Mouse (Mus musculus) neural tube, embryonic 11.5 days (tissue): ENCODE results near the gene Gm9573. TPM values are rescaled to one million over a fixed set of nuclear protein-coding genes. Genes with fewer than 3 reads are reported as not detected.
A peak's percentile ranks its signal among the peaks of the same experiment; 100 is the strongest.

ENCODE experiments used
- ATAC-seq: fragments of 200-750 bp; cut with Nextera tagmentation; 2 replicates; pipeline ENCODE4 v1.8.0; 2017; ENCODE audit warnings: moderate number of reproducible peaks, mild to moderate bottlenecking, moderate TSS enrichment, moderate library complexity; ENCODE audit not compliant: insufficient read depth, low FRiP score, low TSS enrichment
- DNase-seq: peaks from one replicate; pipeline ENCODE4 v3.0.0-alpha.2; 2015; ENCODE audit warnings: low spot score
- H3K27ac ChIP-seq: fragments of 300-500 bp; sonication (generic); 2 replicates; pipeline ENCODE4 v1.5.1; 2014; ENCODE audit warnings: low read depth, mild to moderate bottlenecking, low read length
- H3K27me3 ChIP-seq: fragments of 300-500 bp; sonication (generic); 2 replicates; pipeline ENCODE4 v1.6.1; 2014; ENCODE audit warnings: mild to moderate bottlenecking, low read length, mixed read lengths; ENCODE audit not compliant: control insufficient read depth, insufficient read depth
- H3K36me3 ChIP-seq: fragments of 300-500 bp; sonication (generic); 2 replicates; pipeline ENCODE4 v1.6.1; 2014; ENCODE audit warnings: mild to moderate bottlenecking, low read length, moderate library complexity, mixed read lengths; ENCODE audit not compliant: control insufficient read depth, insufficient read depth
- H3K4me1 ChIP-seq: fragments of 300-500 bp; sonication (generic); 2 replicates; pipeline ENCODE4 v1.6.1; 2014; ENCODE audit warnings: low read length, mixed read lengths; ENCODE audit not compliant: control insufficient read depth, insufficient read depth
- H3K4me2 ChIP-seq: fragments of 300-500 bp; sonication (generic); 2 replicates; pipeline ENCODE4 v1.6.1; 2014; ENCODE audit warnings: low read depth, mild to moderate bottlenecking, moderate library complexity
- H3K4me3 ChIP-seq: fragments of 300-500 bp; sonication (generic); 2 replicates; pipeline ENCODE4 v1.5.1; 2014; ENCODE audit warnings: low read depth, low read length
- H3K9ac ChIP-seq: fragments of 300-500 bp; sonication (generic); 2 replicates; pipeline ENCODE4 v1.6.1; 2014; ENCODE audit warnings: mild to moderate bottlenecking, low read length
- H3K9me3 ChIP-seq: fragments of 300-500 bp; sonication (generic); 2 replicates; pipeline ENCODE4 v1.6.1; 2016; ENCODE audit warnings: low read length; ENCODE audit not compliant: control insufficient read depth
- WGBS: fragments of 180-500 bp; shearing (Covaris S2); extraction: QIAGEN DNeasy Blood & Tissue Kit; methylation state at CpG from one replicate; pipeline ENCODE4 v1.1.7; 2014; 5-methylcytosine and 5-hydroxymethylcytosine counted together
- polyA plus RNA-seq: library from polyadenylated mRNA; unstranded; fragments of >200 nt; fragmentation: Nextera tagmentation; extraction: Ambion mirVana; gene quantifications from 2 replicates; pipeline ENCODE4 v1.2.1, GENCODE M21; 2014

The Gm9573 gene
- polyA plus RNA-seq, 1 experiment from 2014 or later, result not detected

DNA sequence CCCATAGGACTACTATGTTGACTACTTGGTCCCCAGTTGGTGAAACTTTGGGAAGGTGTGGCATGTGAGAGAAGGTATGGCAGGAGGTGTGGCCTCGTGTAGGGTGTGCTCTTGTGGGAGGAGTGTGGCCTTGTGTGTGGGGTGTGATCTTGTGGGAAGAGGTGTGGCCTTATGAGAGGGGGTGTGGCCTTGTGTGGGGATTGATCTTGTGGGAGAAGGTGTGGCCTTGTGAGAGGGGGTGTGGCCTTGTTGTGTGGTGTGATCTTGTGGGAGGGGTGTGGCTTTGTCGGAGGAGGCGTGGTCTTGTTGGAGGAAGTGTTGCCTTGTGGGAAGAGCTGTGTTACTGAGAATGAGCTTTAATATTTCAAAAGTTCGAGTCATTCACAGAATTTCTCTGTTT is 9.3 kb downstream of the Gm9573 start:
- Histone ChIP-seq H3K27me3 (no peaks in the 10 kb centered on the region), H3K4me3 (no peak overlapping the region), H3K9me3 (no peaks in the 10 kb centered on the region), H3K9ac (no peak overlapping the region), H3K27ac (no peak overlapping the region), H3K4me1 (no peaks in the 10 kb centered on the region), H3K36me3 (no peaks in the 10 kb centered on the region), H3K4me2 (no peak overlapping the region)
- DNase-seq (no peak), ATAC-seq (no peak)
- 86% methylated on average over 4 of the region's 4 CpGs for WGBS

DNA sequence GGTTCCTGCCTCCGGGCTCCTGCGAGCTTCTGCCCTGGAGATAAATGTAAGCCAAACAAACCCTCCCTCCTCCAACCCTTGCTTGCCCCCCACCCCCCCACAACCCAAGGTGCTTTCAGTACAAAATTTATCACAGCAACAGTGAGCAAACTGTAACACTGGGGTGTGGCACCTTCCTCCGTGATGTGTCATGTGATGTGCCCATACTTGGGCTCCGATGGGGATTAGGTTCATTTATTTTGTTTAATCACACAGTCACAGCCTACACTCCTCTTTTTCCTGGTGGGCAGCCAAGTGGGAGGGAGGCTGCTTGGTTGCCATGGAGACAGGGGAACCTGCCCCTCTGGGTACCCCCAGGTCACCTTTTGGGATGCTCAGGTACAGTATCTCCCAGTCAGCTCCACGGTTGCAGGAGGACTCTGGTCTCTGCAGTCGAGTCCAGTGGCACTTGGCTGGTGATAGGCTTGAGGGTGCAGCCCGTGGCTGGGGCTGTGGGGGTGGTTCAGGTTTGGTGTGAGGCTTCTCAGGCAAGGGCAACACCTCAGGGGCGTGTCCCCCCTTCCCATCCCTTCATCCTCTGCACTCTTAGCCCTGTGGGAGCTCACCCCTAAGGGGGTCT is 24.6 kb downstream of the Gm9573 start:
- H3K36me3 ChIP-seq, result no peaks in the 10 kb centered on the region
- WGBS, result 59% methylated on average over 8 of the region's 8 CpGs
- no peak overlapping the region for H3K4me3 ChIP-seq
- H3K27me3 ChIP-seq, result no peaks in the 10 kb centered on the region
- H3K4me1 ChIP-seq, result no peaks in the 10 kb centered on the region
- ATAC-seq (no peak), DNase-seq (no peak)
- H3K9ac ChIP-seq, result no peak overlapping the region
- H3K9me3 ChIP-seq, result no peaks in the 10 kb centered on the region
- no peak overlapping the region for H3K4me2 ChIP-seq
- no peak overlapping the region for H3K27ac ChIP-seq

- ATAC-seq (no peak), DNase-seq (no peak)
- no peak within 1 kb of the TSS for H3K4me3 ChIP-seq
- no peak within 1 kb of the TSS for H3K27ac ChIP-seq
- no peaks in the 10 kb centered on the region for H3K27me3 ChIP-seq
- H3K4me1 ChIP-seq, result no peaks in the 10 kb centered on the region
- H3K36me3 ChIP-seq, result no peaks in the 10 kb centered on the region
- H3K9me3 ChIP-seq, result no peaks in the 10 kb centered on the region
- no peak within 1 kb of the TSS for H3K4me2 ChIP-seq
- 69% methylated on average over 2 of the region's 2 CpGs for WGBS
- H3K9ac ChIP-seq, result no peak within 1 kb of the TSS
Measured at GRCm38 (mm10) chr17:35601249-35601648, 25.2 kb downstream of the Gm9573 start, which contains the start of gene Sfta2. Gene Sfta2 (plus strand): TSS chr17:35601549.

- Histone ChIP-seq H3K9me3 (no peaks in the 10 kb centered on the region), H3K9ac (no peak overlapping the region), H3K4me3 (no peak overlapping the region), H3K36me3 (no peaks in the 10 kb centered on the region), H3K27me3 (no peaks in the 10 kb centered on the region), H3K4me2 (no peak overlapping the region), H3K27ac (no peak overlapping the region), H3K4me1 (no peaks in the 10 kb centered on the region)
- 89% methylated on average over 3 of the region's 3 CpGs for WGBS
- ATAC-seq, result no peak
- DNase-seq, result no peak
Measured at GRCm38 (mm10) chr17:35597399-35597798, 29.0 kb downstream of the Gm9573 start.

- H3K4me1 ChIP-seq, result no peaks in the 10 kb centered on the region
- DNase-seq, result no peak
- 82% methylated on average over 7 of the region's 7 CpGs for WGBS
Measured at GRCm38 (mm10) chr17:35594456-35594855, 32.0 kb downstream of the Gm9573 start.

GRCm38 (mm10) chr17:35593786-35594185 is 32.7 kb downstream of the Gm9573 start:
- Histone ChIP-seq H3K9me3 (no peaks in the 10 kb centered on the region), H3K4me3 (no peak overlapping the region), H3K27me3 (no peaks in the 10 kb centered on the region), H3K27ac (no peak overlapping the region), H3K4me1 (no peaks in the 10 kb centered on the region), H3K9ac (no peak overlapping the region), H3K4me2 (no peak overlapping the region), H3K36me3 (no peaks in the 10 kb centered on the region)
- ATAC-seq (no peak), DNase-seq (no peak)
- 39% methylated on average over 4 of the region's 4 CpGs for WGBS

More at GRCm38 (mm10) chr17:35594456-35594855, 32.0 kb downstream of the Gm9573 start:
- H3K9ac ChIP-seq, result no peak overlapping the region
- H3K4me3 ChIP-seq, result no peak overlapping the region
- H3K9me3 ChIP-seq, result no peaks in the 10 kb centered on the region
- no peak overlapping the region for H3K4me2 ChIP-seq
- no peak overlapping the region for H3K27ac ChIP-seq
- no peak for ATAC-seq
- no peaks in the 10 kb centered on the region for H3K27me3 ChIP-seq
- no peaks in the 10 kb centered on the region for H3K36me3 ChIP-seq

- Histone ChIP-seq H3K27me3 (no peaks in the 10 kb centered on the region), H3K9me3 (no peaks in the 10 kb centered on the region), H3K4me2 (no peak overlapping the region), H3K4me1 (no peaks in the 10 kb centered on the region), H3K36me3 (no peaks in the 10 kb centered on the region), H3K4me3 (no peak overlapping the region), H3K27ac (no peak overlapping the region), H3K9ac (no peak overlapping the region)
- DNase-seq, result no peak
- no peak for ATAC-seq
- 88% methylated on average over 9 of the region's 9 CpGs for WGBS
Measured at GRCm38 (mm10) chr17:35592131-35592530, 34.3 kb downstream of the Gm9573 start.

DNA sequence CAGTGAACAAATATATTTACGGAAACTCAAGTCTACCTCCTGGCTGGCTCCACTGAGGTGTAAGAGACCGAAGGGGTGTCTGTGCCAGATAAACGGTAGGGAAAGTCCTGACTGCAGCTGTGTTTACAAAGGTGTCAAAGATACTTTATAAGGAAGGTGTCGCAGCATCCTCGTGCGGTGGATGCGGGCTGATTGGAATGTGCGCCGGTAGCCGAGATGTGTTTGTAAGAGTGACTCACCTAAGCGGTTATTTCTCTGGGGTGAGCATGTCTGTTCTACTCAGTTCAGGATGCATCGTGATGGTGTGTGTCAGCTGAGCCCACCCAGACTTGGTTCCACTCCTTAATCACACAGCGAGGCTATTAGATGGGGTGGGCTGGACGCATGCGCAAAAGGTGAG is 34.7 kb downstream of the Gm9573 start:
- Histone ChIP-seq H3K4me3 (no peak overlapping the region), H3K27ac (no peak overlapping the region), H3K4me1 (no peaks in the 10 kb centered on the region), H3K4me2 (no peak overlapping the region), H3K9ac (no peak overlapping the region), H3K27me3 (no peaks in the 10 kb centered on the region), H3K36me3 (no peaks in the 10 kb centered on the region), H3K9me3 (no peaks in the 10 kb centered on the region)
- DNase-seq, result no peak
- ATAC-seq, result no peak
- 93% methylated on average over 15 of the region's 15 CpGs for WGBS

- Histone ChIP-seq H3K4me3 (no peak overlapping the region), H3K4me1 (no peaks in the 10 kb centered on the region), H3K27ac (no peak overlapping the region), H3K9me3 (no peaks in the 10 kb centered on the region), H3K27me3 (no peaks in the 10 kb centered on the region), H3K4me2 (no peak overlapping the region), H3K36me3 (no peaks in the 10 kb centered on the region), H3K9ac (no peak overlapping the region)
- DNase-seq (peak; percentile 19), ATAC-seq (peak; percentile 16; the same call in 1 of the 2 replicates)
- WGBS, result 87% methylated on average over 7 of the region's 7 CpGs
Measured at GRCm38 (mm10) chr17:35591219-35591578, 35.2 kb downstream of the Gm9573 start.
